Mouse (Mus musculus) cerebellum, postnatal 14 days (tissue): ENCODE measurements at regions not wholly inside any gene's neighbourhood (a gene's known extent, or its start where the extent isn't known, plus 50 kb on each side); places are given as distances from the start of the nearest gene placed in this dataset.

Experiments
- DNase-seq, 2 experiments: peaks; one replicate each; pipeline ENCODE4 v3.0.0; 2021; ENCODE audit warnings: mixed read lengths in 2 of 2

DNA sequence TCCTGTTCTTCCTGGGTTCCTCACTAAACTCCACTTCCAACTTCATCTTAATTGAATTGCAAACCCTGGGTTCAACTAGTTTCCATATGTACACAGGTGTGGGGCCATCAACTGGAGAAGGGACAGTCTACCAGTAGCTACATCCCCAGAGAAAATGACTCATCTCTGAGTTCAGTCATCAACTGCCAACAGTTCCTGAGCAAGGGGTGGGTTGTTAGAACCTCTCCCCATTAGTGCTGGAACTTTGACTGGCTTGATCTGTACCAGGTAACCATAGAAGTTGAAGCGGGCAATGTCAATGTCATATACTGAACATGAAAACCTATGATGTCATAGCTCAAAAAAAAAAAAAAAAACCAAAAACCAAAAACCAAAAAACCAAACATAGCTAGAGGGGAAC, 69.8 kb downstream of the Gm21750 start:
- no peak for DNase-seq

DNA sequence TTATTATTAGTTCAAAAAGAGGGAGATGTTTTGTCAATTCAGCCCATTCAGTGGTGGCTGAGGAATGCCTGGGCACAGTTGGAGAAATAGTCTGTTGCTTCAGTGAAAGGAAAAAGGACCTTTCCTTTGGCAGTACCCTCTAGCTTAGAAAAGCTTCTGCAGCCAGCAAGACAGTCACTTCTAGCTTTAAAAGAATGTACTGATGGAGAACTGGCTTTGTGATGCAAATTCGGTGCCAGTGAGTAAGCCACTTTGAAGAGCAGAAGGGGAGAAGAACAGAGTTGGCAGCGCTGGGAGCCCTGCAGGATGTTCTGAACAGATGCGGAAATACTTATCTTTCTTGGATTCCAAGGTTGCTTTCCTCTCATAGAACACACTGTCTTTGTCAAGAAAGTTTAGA, 71.1 kb downstream of the Gm21750 start:
- DNase-seq = no peak

DNA sequence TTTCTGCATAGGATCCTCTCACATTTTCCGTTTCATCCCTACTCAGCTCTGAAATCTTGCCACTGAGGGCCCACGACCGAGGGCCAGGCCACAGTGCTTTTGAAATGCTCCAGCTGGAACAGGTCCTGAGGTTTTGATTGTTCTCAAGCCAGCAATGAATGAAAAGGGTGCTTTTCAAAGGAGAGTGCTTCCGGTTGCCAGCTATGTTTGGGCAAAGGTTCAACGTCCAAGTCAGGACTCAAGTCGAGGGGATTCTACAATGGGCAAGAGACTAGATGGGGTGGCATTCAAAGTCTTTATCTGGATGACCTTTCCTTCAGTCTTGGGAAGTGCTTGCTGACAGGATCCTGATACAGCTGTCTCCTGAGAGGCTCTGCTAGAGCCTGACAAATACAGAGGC, 89.8 kb downstream of the Gm21750 start:
- no peak for DNase-seq

DNA sequence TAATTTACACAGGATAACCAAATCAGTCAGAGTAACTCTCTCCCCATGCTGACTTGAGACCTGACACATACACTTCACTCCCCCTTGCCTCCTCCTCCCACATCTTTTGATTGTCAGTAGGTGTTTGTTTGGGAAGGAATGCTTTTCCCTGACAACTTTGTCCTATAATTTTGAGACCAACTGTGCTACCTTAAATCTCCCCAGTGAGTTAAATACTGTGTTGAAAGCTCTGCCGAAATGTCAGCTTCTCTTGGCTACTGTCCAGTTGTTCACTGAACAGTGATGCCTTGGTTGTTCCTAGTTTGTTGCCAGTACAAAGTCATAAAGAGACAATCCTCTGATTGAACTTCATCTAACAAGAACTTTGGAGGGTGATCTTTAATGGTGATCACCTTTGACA, 99.0 kb downstream of the Gm21750 start:
- peak in 1 of 2 experiments; percentile 28 for DNase-seq

DNA sequence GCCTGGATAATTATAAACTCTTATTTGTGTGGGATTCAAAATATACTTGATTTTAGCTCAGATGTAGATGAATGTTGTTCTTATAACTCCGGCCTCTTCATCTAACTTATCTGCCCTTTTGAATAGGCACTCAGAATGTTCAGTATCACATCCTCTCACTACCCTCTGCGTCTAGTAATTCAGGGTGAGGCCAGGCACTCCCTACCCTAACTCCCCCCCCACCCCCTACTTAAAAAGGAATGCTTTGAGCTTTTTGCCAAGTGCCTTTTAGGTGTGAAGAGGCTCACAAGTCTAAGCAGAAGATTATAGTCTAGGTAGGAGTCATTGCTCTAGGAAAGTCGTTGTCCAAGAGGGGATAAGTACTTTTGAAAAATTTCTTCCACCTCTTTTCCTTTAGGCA, 111.9 kb downstream of the Gm21750 start:
- no peak for DNase-seq

DNA sequence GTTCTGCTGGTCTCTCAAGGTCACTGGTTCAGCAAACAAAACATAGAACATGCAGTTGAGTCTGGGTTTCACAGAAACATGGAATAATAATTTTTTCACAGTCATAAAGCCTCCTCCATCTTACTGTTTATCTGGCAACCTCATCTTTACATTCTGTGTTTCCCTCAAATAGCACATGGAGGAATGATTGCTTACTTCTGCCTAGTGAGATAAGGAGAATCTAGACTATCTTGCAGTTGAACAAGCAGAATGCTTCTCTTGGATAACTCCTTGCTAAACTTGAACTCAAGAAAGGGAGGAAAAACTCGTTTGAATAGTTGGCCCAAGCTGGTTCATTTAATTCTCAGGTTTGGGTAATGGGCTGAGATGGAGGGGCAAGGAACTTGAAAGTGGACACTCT, 112.8 kb downstream of the Gm21750 start:
- DNase-seq = no peak

DNA sequence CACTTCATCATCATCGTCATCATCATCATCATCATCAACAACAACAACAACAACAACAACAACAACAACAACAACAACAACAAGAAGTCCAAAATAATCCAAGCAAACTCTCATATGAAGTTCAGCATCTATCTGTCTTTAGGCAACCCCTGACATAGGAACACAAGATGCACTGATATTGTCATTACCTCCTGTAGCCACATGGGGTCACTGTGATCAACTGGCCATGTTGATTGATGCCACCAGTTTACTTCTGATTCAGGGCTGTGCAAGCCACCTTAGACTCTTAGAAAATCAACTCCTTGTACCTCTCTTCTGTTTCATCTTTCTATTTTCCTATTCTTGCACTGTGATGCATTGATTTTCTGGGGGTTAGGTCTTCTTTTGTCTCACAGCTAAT, 115.0 kb downstream of the Gm21750 start:
- DNase-seq = peak; percentile 76 to 77

DNA sequence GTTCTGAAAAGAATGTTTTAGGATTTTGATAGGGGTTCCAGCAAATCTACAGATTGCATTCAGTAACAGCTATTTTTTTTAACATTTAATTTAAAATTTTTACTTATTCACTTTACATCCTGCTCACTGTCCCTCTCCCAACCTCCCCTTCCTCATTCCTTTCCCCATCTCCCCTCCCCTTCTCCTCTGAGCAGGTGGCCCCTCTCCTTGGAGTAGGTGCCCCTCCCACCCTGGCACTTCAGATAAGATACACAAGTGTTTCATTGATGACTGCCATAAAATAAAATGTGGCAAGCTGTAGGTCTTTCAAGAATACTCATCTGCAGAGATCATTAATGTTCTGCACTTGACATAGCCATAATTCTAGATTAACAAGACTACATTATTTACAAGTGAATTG, 146.1 kb downstream of the Gm21750 start:
- no peak for DNase-seq

DNA sequence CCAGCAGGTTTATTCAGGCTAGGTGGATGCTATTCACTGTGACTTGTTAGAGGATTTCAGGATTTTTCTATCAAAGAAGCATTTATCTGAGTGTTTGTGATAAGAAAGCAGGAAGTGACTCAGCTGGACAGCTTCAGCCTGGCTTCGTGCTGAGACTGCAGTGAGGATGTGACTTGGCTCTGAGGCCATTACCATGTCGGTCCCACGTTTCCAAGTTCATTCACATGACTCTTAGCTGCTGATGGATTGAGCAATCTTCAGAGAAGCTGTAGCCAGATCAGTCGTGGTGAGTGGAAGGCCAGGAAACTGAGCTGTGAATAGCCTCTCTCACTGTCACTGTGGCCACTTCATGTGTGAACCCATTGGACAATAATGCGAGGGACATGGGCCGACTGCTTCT, 177.9 kb downstream of the Gm21750 start:
- DNase-seq = no peak

DNA sequence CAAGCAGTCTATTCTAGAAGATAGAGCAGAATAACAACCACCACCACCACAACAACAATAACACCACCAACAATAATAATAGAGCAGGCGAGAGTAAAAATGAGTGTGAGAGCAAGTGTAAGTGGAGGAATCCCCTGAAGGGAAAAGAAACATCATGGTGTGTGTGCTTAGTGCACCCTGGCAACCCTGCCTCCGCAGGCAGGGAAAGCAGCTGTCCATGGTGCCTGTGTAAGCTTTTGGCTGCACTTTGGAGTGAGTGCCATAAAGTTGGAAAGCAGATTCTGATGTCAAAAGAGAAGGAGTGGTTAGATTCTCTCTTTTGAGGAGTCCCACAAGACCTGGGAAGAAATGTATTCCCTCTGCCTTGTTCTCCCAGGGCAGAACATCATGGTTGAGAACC, 200.8 kb downstream of the Gm21750 start:
- no peak for DNase-seq

DNA sequence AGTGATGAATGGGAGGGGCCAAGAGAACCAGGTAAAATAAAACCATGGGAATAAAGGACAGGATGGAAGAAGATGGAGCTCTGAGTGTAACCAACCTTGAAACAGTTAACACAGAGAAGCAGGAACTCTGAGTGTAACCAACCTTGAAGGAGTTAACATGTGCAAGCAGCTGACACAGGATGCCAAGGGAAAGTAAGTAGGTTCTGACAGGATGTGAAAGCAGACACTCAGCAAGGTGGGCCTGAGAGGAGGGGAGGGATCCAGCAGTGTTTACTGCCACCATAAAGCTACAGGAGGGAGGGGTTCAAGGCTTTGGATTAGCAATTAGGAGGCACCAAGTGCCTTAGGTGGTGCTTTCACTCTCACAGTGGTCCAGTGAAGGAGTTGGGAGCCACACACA, 213.3 kb downstream of the Gm21750 start:
- no peak for DNase-seq

DNA sequence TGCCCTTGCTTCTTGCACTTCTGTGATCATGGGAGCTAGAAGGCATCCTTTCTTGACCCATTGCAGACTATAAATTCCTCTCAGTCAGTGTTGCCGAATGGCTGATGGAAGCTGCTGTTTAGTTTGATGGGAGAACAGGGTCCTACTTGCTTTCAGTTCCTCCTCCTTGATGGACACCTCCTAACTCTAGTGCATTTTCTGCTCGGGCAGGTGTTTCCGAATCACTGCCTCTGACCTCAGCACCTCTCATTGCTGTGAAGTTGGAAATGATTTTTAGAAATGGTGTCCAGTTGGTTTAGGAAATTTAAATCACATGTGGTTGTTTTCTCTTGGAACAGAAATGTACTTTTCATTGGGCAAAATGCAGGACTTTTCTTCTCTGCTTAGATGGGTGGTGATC, 214.9 kb downstream of the Gm21750 start:
- no peak for DNase-seq

DNA sequence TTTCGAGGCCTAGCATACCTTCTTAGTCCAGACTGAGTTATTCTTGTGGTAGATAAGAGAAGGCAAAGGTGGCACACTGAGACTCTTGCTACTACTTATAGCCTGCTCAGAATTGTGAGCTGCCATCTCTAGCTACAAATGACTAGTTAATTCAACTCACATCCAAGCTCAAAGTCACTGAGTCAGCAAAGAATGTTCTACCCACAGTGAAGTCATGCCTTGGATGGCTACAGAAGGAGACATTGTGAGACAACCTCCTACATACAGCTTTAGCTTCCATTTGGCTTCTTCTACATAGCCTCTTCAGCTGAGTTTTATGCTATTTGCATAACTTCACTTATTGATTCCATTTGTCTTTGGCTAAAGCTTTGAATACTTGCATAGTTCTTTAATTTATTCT, 217.2 kb downstream of the Gm21750 start:
- no peak for DNase-seq

DNA sequence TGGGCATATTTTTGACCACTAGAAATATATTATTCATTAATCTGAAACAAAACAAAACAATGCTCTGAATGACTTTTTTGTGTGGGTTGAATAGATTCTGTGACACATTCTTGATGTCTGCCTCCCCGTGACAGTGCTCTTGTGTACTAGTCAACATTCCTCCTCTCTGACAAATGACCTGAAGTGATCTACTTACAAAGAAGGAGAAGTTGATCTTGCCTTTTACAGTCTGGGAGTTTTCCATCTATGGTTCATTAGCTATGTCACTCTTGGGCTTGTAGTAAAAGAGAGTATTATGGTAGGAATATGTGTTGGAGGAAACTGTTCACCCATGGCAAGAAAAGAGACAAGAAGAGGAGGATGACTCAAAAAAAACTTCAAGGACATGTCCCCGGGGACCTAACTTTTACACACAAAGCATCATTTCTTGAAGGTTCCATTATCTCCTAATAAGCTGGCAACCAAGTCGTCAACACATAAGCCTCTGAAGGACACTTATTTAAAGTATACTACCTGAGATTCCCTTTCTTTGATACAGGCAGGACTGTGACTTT, 217.9 kb downstream of the Gm21750 start:
- DNase-seq = no peak

DNA sequence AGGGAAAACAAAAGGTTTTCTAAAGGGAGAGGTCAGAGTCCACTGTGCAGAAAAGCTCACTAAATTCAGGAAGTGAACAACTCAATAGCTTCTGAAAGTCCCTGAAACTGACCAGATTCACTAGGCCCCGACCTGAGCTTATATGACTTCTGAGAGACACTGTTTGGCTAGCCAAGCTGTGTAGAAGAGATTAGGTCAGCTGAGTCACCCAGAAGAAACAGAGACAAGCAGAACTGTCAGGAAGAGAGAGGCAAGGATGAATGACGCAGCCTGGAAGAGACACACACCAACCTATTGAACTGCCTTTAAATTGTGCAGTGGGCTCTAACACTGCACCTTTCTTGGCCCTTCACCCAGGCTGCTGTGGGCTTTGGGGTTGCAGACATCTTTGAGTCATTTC, 230.4 kb downstream of the Gm21750 start:
- no peak for DNase-seq

DNA sequence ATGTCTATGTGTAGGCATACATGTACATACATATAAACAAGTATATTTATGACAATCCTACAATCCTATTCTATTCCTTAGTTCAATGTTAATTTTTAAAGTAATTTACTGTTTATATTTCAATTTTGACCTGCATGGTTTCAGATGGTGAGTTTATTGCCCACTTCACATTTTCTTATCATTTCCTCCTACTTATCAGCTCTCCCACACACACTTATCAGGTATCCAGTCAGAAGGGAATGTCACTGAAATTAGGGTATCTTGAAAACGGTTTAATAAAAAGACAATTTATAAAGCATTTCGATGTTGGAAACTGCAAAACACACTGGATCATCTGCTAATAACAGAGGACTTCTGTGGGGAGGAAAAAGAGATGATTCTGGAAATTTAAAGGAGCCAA, 233.8 kb downstream of the Gm21750 start:
- DNase-seq = no peak

DNA sequence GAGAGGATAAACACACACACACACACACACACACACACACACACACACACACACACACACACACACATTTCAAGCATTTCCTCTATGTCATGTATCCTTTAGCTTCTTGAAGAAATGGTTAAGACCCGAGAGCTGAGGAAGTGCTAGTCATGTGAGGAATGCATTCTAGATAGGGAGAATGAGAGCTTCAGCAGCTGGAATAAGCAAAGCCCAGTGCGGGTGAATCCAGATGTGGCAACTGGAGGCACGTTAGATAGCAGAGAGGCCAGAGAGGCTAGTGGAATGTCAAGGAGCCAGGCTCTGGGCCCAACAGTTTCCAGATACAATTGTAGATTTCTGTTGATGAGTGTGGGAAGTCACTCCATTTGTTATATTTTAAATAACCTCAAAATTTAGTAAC, 234.2 kb downstream of the Gm21750 start:
- no peak for DNase-seq

DNA sequence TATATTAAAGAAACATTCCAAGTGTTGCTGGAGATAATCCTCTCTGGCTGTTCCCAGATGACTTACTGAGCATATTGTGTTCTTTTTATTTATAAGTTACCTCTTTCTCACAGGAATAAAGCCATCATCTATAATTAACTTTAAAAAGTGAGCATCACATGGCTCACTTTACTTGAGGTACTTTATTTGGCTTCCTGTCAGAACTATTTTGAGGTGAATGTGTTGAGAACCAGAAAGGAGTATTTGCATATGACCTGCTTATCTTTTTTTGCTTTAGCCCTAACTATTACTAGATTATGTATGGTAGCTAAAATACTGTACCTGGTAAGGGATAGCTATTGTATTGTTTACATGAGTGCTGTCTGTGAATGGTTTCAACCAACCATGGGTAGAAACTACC, 238.1 kb downstream of the Gm21750 start:
- DNase-seq = no peak

DNA sequence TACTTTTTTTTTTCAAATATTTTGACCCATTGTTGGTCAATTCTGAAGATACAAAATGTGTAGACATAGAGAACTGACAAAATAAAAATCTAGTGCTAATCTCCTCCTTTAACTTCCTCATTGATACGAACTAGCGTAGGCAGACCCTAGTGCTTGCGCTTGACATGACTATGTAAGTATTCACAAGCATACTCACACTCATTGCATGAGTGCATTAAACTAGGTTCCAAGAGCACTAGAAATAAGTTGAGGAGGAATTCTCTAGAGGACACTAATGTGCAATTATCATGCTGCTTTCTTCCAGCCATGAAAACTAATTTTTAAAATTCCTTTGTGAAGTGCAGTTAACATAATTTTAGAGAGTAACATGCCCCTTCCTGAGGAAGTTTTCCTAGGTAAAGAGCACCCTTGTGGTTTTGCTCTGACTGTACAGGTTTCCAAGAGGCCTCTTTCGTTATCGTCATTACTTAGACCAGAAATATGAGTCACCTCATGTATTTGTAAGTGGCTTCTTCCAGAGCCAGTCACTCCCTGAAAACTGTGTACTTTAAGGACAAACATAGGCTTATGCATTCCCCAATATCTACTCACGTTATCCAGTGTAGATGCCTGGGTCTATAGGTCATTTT, 241.2 kb downstream of the Gm21750 start:
- no peak for DNase-seq

DNA sequence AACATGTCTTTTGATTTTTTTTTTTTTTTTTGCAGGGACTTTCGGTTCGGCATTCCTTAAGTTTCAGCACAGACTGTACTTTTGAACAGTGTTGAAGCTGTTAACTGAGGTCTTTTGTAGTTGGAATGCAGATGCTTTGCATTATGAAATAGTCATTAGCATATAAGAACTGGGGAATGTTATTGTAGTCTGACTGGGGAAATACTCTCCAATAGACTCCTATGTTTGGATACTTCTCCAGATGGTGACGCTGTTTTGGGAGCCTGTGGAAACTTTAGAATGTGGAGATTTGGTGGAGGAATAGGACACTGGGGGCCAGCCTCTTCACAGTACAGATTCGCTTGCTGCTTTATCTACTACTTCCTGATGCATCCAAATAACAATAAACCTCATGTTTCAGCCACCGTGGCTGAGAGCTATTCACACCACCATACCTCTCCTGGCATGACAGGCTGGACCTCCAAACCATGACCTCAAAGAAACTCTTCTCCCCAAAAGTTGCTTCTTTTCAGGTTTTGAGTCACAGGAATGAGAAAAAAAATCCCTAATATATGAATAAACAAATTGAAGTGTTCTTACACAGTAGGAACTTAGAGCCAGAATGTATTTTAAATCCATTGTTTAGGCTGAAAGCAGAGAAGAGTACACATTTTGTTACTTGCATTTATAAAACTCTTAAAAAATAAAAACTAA, 252.9 kb downstream of the Gm21750 start:
- no peak for DNase-seq

DNA sequence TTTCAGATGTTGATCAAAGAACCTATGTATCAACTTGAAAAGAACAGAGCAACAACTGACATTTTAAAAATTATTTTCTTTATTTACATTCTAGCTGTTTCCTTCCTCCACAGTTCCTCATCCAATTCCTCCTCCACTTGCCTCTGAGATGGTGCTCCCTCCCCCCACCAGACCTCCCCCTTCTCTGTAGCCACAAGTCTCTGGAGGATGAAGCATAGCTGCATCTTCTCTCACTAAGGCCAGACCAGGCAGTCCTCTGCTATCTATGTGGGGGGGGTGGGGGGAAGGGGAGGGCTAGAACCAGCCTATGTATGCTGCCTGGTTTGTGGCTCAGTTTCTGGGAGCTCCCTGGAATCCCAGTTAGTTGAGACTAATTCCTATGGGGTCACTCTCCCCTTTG, 255.0 kb downstream of the Gm21750 start:
- no peak for DNase-seq

DNA sequence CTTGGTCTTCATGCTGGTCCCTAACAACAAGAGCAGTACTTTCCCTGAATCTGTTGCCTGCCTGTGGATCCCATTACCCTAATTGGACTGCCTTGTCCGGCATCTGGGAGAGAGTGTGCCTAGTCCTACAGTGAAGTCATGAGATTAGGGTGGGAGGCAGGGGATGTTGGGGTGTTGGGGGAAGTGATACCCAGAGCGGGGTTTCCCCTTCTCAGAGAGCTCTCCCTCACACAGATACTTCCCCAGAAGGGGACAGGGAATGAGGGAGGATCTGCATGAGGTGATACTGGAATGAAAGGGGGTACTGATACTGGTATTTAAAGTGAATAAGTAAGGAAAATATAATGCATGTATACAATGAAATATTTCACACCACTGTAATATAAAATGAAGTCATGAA, 270.1 kb downstream of the Gm21750 start:
- DNase-seq = no peak

DNA sequence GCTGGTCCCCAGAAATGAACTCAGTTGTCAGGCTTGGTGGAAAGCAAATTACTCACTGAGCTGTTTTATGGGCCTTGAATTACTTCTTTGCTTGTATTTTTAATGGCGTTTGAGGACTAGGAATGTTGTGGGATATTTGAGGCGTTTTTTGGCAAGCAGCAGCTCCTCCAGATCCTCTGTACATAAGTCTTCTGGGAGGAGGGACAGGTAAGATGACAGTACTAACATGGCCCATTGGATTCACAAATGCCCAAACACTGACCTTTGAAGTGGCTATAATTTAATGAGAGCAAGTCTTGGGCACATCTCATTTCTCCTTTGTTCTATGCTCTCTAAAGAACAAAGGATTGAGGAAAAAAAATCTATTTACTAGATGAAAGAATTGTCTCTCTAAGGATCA, 286.3 kb downstream of the Gm21750 start:
- no peak for DNase-seq

DNA sequence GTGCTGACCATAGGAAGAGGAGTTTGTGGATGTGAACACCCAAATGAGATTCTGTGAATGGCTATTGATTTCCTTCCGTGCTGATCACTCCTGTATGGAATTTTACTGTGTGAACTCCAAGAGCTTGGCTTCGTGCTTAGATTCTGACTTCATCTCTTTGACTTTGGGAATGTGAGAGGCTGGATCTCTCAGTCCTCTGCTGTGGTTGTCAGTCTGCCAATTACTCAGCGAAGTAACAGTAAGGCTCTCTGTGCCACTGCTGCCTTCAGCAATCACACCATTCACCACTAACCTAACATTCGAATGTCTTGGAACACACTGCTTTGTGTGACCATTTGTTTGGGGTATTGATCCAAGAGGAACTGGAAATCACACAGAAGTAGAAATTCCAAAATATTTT, 291.5 kb downstream of the Gm21750 start:
- DNase-seq = peak in 1 of 2 experiments; percentile 3

DNA sequence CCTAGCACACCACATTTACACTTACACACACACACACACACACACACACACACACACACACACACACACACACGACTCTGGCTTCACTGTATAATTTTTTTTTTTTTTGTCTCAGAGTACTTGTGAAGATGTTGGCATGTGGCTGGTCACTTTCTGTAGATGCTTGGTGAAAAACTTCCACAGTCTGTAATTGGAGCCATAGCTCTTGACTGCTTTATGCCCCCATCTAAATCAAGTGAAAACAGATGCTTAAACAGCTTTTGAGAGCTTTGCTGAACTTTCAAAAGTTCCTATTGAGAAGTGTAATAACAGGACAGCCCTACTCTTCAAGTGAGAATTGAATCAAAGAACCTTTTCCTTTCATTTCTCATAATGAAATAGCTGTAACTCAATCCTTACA, 317.7 kb downstream of the Gm21750 start:
- no peak for DNase-seq
